Mouse (Mus musculus) gastrocnemius, postnatal 14 days (tissue): ENCODE measurements around the gene Fads2. TPM values are rescaled to one million over a fixed set of nuclear protein-coding genes. Genes with fewer than 3 reads are reported as not detected.
"Not testable (repeated sequence)": the region's sequence is repeated elsewhere in the genome, so short reads cannot be mapped to it uniquely, and the experiment has no call there.

Source experiments
- DNase-seq: peaks from one replicate; pipeline ENCODE4 v3.0.0; 2021; ENCODE audit warnings: mixed read lengths
- intact Hi-C: fragments of 180-260 bp; cut with DNase I; formaldehyde crosslinking; loops from one replicate; pipeline ENCODE4 v1.15.1; 2025; ENCODE audit warnings: low total_unique reads
- long read RNA-seq, 2 experiments: library from polyadenylated mRNA; stranded (forward); transcript quantifications; one replicate each; pipeline ENCODE4 v2.0.0; 2021
- total RNA-seq, 2 experiments: library from RNA; stranded (reverse); gene quantifications; 2 replicates each; pipeline ENCODE4 v1.2.3; 2021

Gene Fads2
- 10 to 100 TPM in 1 of 2 experiments, 1 to 10 TPM in 1; 6.7 to 11.1 TPM for total RNA-seq
- long read RNA-seq, experiment 1, partial matches to known transcripts, result 0 of 5 reads
- long read RNA-seq, experiment 1, other reads (novel, unspliced or antisense), result 1 of 5 reads
- long read RNA-seq, experiment 2, transcript Fads2-201 (12 exons, 3,150 nt), result major isoform, 14 of 16 reads
- long read RNA-seq, experiment 2, partial matches to known transcripts, result 2 of 16 reads
- long read RNA-seq, experiment 2, other reads (novel, unspliced or antisense), result 0 of 16 reads

- peak; percentile 93 for DNase-seq
- intact Hi-C loops, result loop anchor here (10.0 kb wide), 1 partner anchor 93 kb away; no protein-coding TSS in a partner anchor
These were observed at the start of gene Fads2 for GRCm38 (mm10) chr19:10101341-10102053. TSS of gene Fads2 (minus strand) at chr19:10101746.

- DNase-seq, result no peak
- intact Hi-C loops, result no loop called here
These were observed 47.6 kb upstream of the Fads2 start for GRCm38 (mm10) chr19:10149189-10149588.

GRCm38 (mm10) chr19:10148555-10148954, 47.0 kb upstream of the Fads2 start:
- no peak for DNase-seq
- intact Hi-C loops, result no loop called here

GRCm38 (mm10) chr19:10144464-10144863, 42.9 kb upstream of the Fads2 start:
- intact Hi-C loops, result no loop called here
- no peak for DNase-seq

- intact Hi-C loops, result no loop called here
- no peak for DNase-seq
These were observed 42.1 kb upstream of the Fads2 start for GRCm38 (mm10) chr19:10143667-10144066.

GRCm38 (mm10) chr19:10139736-10140135, 38.2 kb upstream of the Fads2 start:
- intact Hi-C loops, result no loop called here

GRCm38 (mm10) chr19:10137423-10137822, 35.9 kb upstream of the Fads2 start:
- no peak for DNase-seq
- intact Hi-C loops, result no loop called here

More at GRCm38 (mm10) chr19:10139736-10140135, 38.2 kb upstream of the Fads2 start:
- no peak for DNase-seq

- DNase-seq, result peak; percentile 84
These were observed 33.1 kb upstream of the Fads2 start for GRCm38 (mm10) chr19:10134692-10135091.

GRCm38 (mm10) chr19:10129547-10129946, 28.0 kb upstream of the Fads2 start:
- DNase-seq, intact Hi-C loops: not testable (repeated sequence)

More at GRCm38 (mm10) chr19:10134692-10135091, 33.1 kb upstream of the Fads2 start:
- intact Hi-C loops, result no loop called here

GRCm38 (mm10) chr19:10126479-10127250, 25.1 kb upstream of the Fads2 start:
- intact Hi-C loops, result no loop called here
- no peak for DNase-seq

- intact Hi-C loops, result no loop called here
These were observed 22.5 kb upstream of the Fads2 start for GRCm38 (mm10) chr19:10123892-10124634.

GRCm38 (mm10) chr19:10122021-10122631, 20.6 kb upstream of the Fads2 start:
- intact Hi-C loops, result no loop called here
- no peak for DNase-seq

More at GRCm38 (mm10) chr19:10123892-10124634, 22.5 kb upstream of the Fads2 start:
- DNase-seq, result no peak

GRCm38 (mm10) chr19:10116641-10117040, 15.1 kb upstream of the Fads2 start:
- intact Hi-C loops, result no loop called here
- no peak for DNase-seq

GRCm38 (mm10) chr19:10115373-10116158, 14.0 kb upstream of the Fads2 start:
- DNase-seq, result no peak
- intact Hi-C loops, result no loop called here

- no peak for DNase-seq
- intact Hi-C loops, result no loop called here
These were observed 11.4 kb upstream of the Fads2 start for GRCm38 (mm10) chr19:10112956-10113355.

- no peak for DNase-seq
- intact Hi-C loops, result loop anchor here (10.0 kb wide), 1 partner anchor 86 kb away; no protein-coding TSS in a partner anchor
These were observed 7.1 kb upstream of the Fads2 start for GRCm38 (mm10) chr19:10108666-10109065.

GRCm38 (mm10) chr19:10108129-10108528, 6.6 kb upstream of the Fads2 start:
- intact Hi-C loops, result loop anchor here (10.0 kb wide), 1 partner anchor 87 kb away; no protein-coding TSS in a partner anchor
- DNase-seq, result no peak

GRCm38 (mm10) chr19:10107051-10107611, 5.6 kb upstream of the Fads2 start:
- intact Hi-C loops, result loop anchor here (10.0 kb wide), 1 partner anchor 88 kb away; no protein-coding TSS in a partner anchor
- no peak for DNase-seq
